Comparison of ENCODE assay signal across 31 mouse cellular contexts in genomic region chr13:62901139-62901538, GRCm38 (mm10). TPM values are rescaled to one million over a fixed set of nuclear protein-coding genes. Genes with fewer than 3 reads are reported as not detected.
DNase-seq lines count a peak whose midpoint lies in the region; ATAC-seq lines count a peak whose summit lies in the region.
"Had no signal": no experiment of that assay in that cellular context is flagged by ENCODE, and none has a peak within 500 bp of the region (broad histone marks: within the 10 kb centered on the region; RNA-seq: fewer than 3 reads in every experiment).

No protein-coding gene starts in this region.

- H3K4me2 ChIP-seq in midbrain, embryonic 11.5 days: no peak overlapping the region
- no peak overlapping the region for H3K4me2 ChIP-seq in midbrain, embryonic 15.5 days
- H3K4me2 ChIP-seq: embryonic facial prominence, embryonic 13.5 days; embryonic facial prominence, embryonic 15.5 days; forebrain, embryonic 12.5 days had no signal

- H3K9me3 ChIP-seq in midbrain, embryonic 11.5 days (ENCODE audit: control insufficient read depth, low read length): no peaks in the 10 kb centered on the region
- H3K9me3 ChIP-seq in midbrain, embryonic 15.5 days: no peaks in the 10 kb centered on the region
- H3K9me3 ChIP-seq: embryonic facial prominence, embryonic 13.5 days; embryonic facial prominence, embryonic 15.5 days; forebrain, embryonic 10.5 days; forebrain, embryonic 12.5 days; G1E had no signal

- H3K27me3 ChIP-seq in midbrain, embryonic 11.5 days (ENCODE audit: control insufficient read depth, insufficient read depth, low read length): no peaks in the 10 kb centered on the region
- no peaks in the 10 kb centered on the region for H3K27me3 ChIP-seq in midbrain, embryonic 15.5 days (replicated peaks)
- H3K27me3 ChIP-seq: CH12.LX; embryonic facial prominence, embryonic 13.5 days; embryonic facial prominence, embryonic 15.5 days; forebrain, embryonic 12.5 days had no signal

- no peak overlapping the region for H3K4me3 ChIP-seq in midbrain, embryonic 11.5 days (ENCODE audit: low read depth, low read length)
- no peak overlapping the region for H3K4me3 ChIP-seq in midbrain, embryonic 15.5 days
- H3K4me3 ChIP-seq: embryonic facial prominence, embryonic 13.5 days; embryonic facial prominence, embryonic 15.5 days; erythroblast, embryonic 14.5 days; forebrain, embryonic 10.5 days; forebrain, embryonic 12.5 days had no signal

- H3K9ac ChIP-seq in midbrain, embryonic 11.5 days (ENCODE audit: low read length): no peak overlapping the region
- H3K9ac ChIP-seq in midbrain, embryonic 15.5 days: no peak overlapping the region
- H3K9ac ChIP-seq: embryonic facial prominence, embryonic 13.5 days; embryonic facial prominence, embryonic 15.5 days; forebrain, embryonic 12.5 days had no signal

- H3K27ac ChIP-seq in midbrain, embryonic 11.5 days (ENCODE audit: low read depth, low read length): no peak overlapping the region
- H3K27ac ChIP-seq in midbrain, embryonic 15.5 days: no peak overlapping the region
- H3K27ac ChIP-seq: embryonic facial prominence, embryonic 13.5 days; embryonic facial prominence, embryonic 15.5 days; forebrain, embryonic 10.5 days; forebrain, embryonic 12.5 days had no signal

- ATAC-seq in midbrain, embryonic 11.5 days (ENCODE audit: low FRiP score): no peak
- ATAC-seq in midbrain, embryonic 15.5 days (replicated peaks): no peak
- peak; percentile 62 for ATAC-seq in granulocyte monocyte progenitor cell, adult 5-6 weeks (replicated peaks; ENCODE audit: poor library complexity, severe bottlenecking)
- ATAC-seq in megakaryocyte progenitor cell, adult 5-6 weeks (replicated peaks; ENCODE audit: poor library complexity): peak; percentile 50; the same call in 1 of the 2 replicates
- ATAC-seq: activated CD4-positive, CD25-positive, alpha-beta regulatory T cell, adult 4 months; CD4-positive, CD25-positive, alpha-beta regulatory T cell, adult 4 months; forebrain, embryonic 14.5 days; forebrain, embryonic 16.5 days; Patski had no signal

- DNase-seq in midbrain, embryonic 11.5 days (ENCODE audit: low spot score, missing footprints): peak; percentile 44
- DNase-seq in left cerebral cortex, postnatal 10 days (ENCODE audit: extremely low spot score in 1 of 2, low spot score in 2 of 2): no peak
- no peak for DNase-seq in adrenal gland, adult (ENCODE audit: inconsistent age in 2 of 2, low spot score in 1 of 2)
- DNase-seq: adrenal gland, adult 2 months; adrenal gland, postnatal 10 days; adrenal gland, postnatal 25 days; B cell, adult 2 months; cerebellum, adult 11 months; cerebellum, adult 18-20 months; cerebellum, adult 8-10 months; cerebellum, adult 9-11 months; cerebellum, postnatal 14 days; cerebellum, postnatal 36 days; embryo, embryonic 11 days had no signal

- intact Hi-C loops in left cerebral cortex, postnatal 10 days (cut with DNase I): no loop called here

- H3K4me1 ChIP-seq in midbrain, embryonic 11.5 days (ENCODE audit: control insufficient read depth, insufficient read depth, low read length): no peaks in the 10 kb centered on the region
- no peaks in the 10 kb centered on the region for H3K4me1 ChIP-seq in midbrain, embryonic 15.5 days
- H3K4me1 ChIP-seq: embryonic facial prominence, embryonic 13.5 days; embryonic facial prominence, embryonic 15.5 days; forebrain, embryonic 12.5 days had no signal

- no peaks in the 10 kb centered on the region for H3K36me3 ChIP-seq in midbrain, embryonic 11.5 days (ENCODE audit: control insufficient read depth, insufficient read depth, low read length)
- H3K36me3 ChIP-seq in midbrain, embryonic 15.5 days (replicated peaks): no peaks in the 10 kb centered on the region
- H3K36me3 ChIP-seq: embryonic facial prominence, embryonic 13.5 days; embryonic facial prominence, embryonic 15.5 days; forebrain, embryonic 10.5 days; forebrain, embryonic 12.5 days; G1E had no signal

RNA-seq across cellular contexts. Expression of gene Fbp1, which starts 13.1 kb away (rescaled TPM):
- polyA plus RNA-seq in midbrain, embryonic 11.5 days (2014; fragmentation: Nextera tagmentation; extraction: Ambion mirVana): not detected in 2 replicates
- polyA plus RNA-seq in midbrain, embryonic 15.5 days (2015; fragmentation: Nextera tagmentation; extraction: Ambion mirVana): 0.30 and 0.61 TPM in 2 replicates
- total RNA-seq in granulocyte monocyte progenitor cell, adult 5-6 weeks (2014; fragmentation: Nextera tagmentation): 9.1 and 15.6 TPM in 2 replicates
- 16.6 and 19.3 TPM in 2 replicates for total RNA-seq in granulocyte monocyte progenitor cell, adult 5-6 weeks (2017)
- 10.5 and 13.8 TPM in 2 replicates for total RNA-seq in megakaryocyte progenitor cell, adult 5-6 weeks (2015)
- total RNA-seq in megakaryocyte progenitor cell, adult 5-6 weeks (2017): 10.5 and 19.5 TPM in 2 replicates
- under 1 TPM in 1 of 2 experiments, not detected in 1; 0.39 TPM for total RNA-seq in left cerebral cortex, postnatal 10 days (2021)
- total RNA-seq: CH12.LX, G1E had no signal
- polyA plus RNA-seq: activated CD4-positive, CD25-positive, alpha-beta regulatory T cell, adult 4 months; CD4-positive, CD25-positive, alpha-beta regulatory T cell, adult 4 months; embryonic facial prominence, embryonic 11.5 days; erythroblast, embryonic 14.5 days; forebrain, embryonic 10.5 days; forebrain, embryonic 12.5 days; forebrain, embryonic 14.5 days; forebrain, embryonic 16.5 days; G1E; Patski had no signal

RNA-seq across cellular contexts. Expression of gene Fbp2, which starts 42.9 kb away (rescaled TPM):
- 0.12 and 0.15 TPM in 2 replicates for polyA plus RNA-seq in midbrain, embryonic 11.5 days (2014; fragmentation: Nextera tagmentation; extraction: Ambion mirVana)
- polyA plus RNA-seq in midbrain, embryonic 15.5 days (2015; fragmentation: Nextera tagmentation; extraction: Ambion mirVana): 1.1 and 1.3 TPM in 2 replicates
- total RNA-seq in granulocyte monocyte progenitor cell, adult 5-6 weeks (2014; fragmentation: Nextera tagmentation): not detected in 2 replicates
- not detected in 2 replicates for total RNA-seq in granulocyte monocyte progenitor cell, adult 5-6 weeks (2017)
- not detected in 2 replicates for total RNA-seq in megakaryocyte progenitor cell, adult 5-6 weeks (2015)
- total RNA-seq in megakaryocyte progenitor cell, adult 5-6 weeks (2017): not detected in 2 replicates
- under 1 TPM; 0.34 to 0.69 TPM for total RNA-seq in left cerebral cortex, postnatal 10 days (2021)
- total RNA-seq: common myeloid progenitor, adult 5-6 weeks; G1E had no signal
- polyA plus RNA-seq: activated CD4-positive, CD25-positive, alpha-beta regulatory T cell, adult 4 months; CD4-positive, CD25-positive, alpha-beta regulatory T cell, adult 4 months; erythroblast, embryonic 14.5 days; forebrain, embryonic 12.5 days; G1E had no signal

Comparison
In these comparisons a context has a peak if more than half of its experiments do, and no peak if none do; other contexts are left out.
1. ATAC-seq: peak in granulocyte monocyte progenitor cell, adult 5-6 weeks (single experiment) and megakaryocyte progenitor cell, adult 5-6 weeks (single experiment); none in midbrain, embryonic 11.5 days (single experiment) and midbrain, embryonic 15.5 days (single experiment).
2. RNA of gene Fbp1, which starts 13.1 kb away (total RNA-seq): 10.5 to 19.5 TPM in megakaryocyte progenitor cell, adult 5-6 weeks and 9.1 to 19.3 TPM in granulocyte monocyte progenitor cell, adult 5-6 weeks; 0.39 TPM in left cerebral cortex, postnatal 10 days; every median in the first group is over 4 times any median in the second.